Comparison of ENCODE assay signal across 8 mouse cellular contexts in genomic region chr15:89524001-89524571, GRCm38 (mm10). TPM values are rescaled to one million over a fixed set of nuclear protein-coding genes. Genes with fewer than 3 reads are reported as not detected.
DNase-seq lines count a peak whose midpoint lies in the region; ATAC-seq and TF ChIP-seq lines count a peak whose summit lies in the region.

No protein-coding gene starts in this region.

- peaks cover 10% of the 10 kb centered on the region for H3K4me1 ChIP-seq in heart, embryonic 12.5 days (replicated peaks)
- H3K4me1 ChIP-seq in hindbrain, postnatal 0 days (ENCODE audit: insufficient read depth, low read length), result peaks cover 4% of the 10 kb centered on the region; the same call in 1 of the 2 replicates

- intact Hi-C loops in heart, postnatal 10 days (cut with DNase I), result no loop called here

- TF ChIP-seq POLR2A in myocyte (IDR thresholded peaks at IDR 0.05; ENCODE audit: insufficient read length, low read depth), result no peak

- DNase-seq in heart, postnatal 10 days, result no peak
- DNase-seq in cerebellum, postnatal 25 days, result peak; percentile 60 to 62
- DNase-seq in hindbrain, postnatal 0 days (ENCODE audit: low spot score), result peak; percentile 14
- no peak for DNase-seq in adrenal gland, adult 18-20 months (ENCODE audit: low spot score in 2 of 2)
- no peak for DNase-seq in layer of hippocampus, adult 9-10 months (ENCODE audit: low spot score)
- no peak for DNase-seq in urinary bladder, adult 18-20 months (ENCODE audit: low spot score in 2 of 2)

- H3K36me3 ChIP-seq in heart, embryonic 12.5 days, result peaks cover 10% of the 10 kb centered on the region
- no peaks in the 10 kb centered on the region; the same call in 1 of the 2 replicates for H3K36me3 ChIP-seq in hindbrain, postnatal 0 days (ENCODE audit: insufficient read depth, low read length)
- H3K36me3 ChIP-seq in myocyte (ENCODE audit: control insufficient read depth, insufficient read depth), result no peaks in the 10 kb centered on the region

- H3K4me3 ChIP-seq in heart, embryonic 12.5 days, result peak overlapping the region; percentile 65
- H3K4me3 ChIP-seq in hindbrain, postnatal 0 days (ENCODE audit: low read length), result peak overlapping the region; percentile 67
- no peak overlapping the region for H3K4me3 ChIP-seq in myocyte

- H3K9me3 ChIP-seq in heart, embryonic 12.5 days (replicated peaks), result no peaks in the 10 kb centered on the region
- no peaks in the 10 kb centered on the region for H3K9me3 ChIP-seq in hindbrain, postnatal 0 days (ENCODE audit: low read length)

- ATAC-seq in heart, embryonic 12.5 days (ENCODE audit: insufficient number of reproducible peaks, low FRiP score), result no peak
- ATAC-seq in hindbrain, postnatal 0 days, result peak; percentile 21

- no peaks in the 10 kb centered on the region for H3K79me2 ChIP-seq in myocyte (ENCODE audit: control insufficient read depth, insufficient read depth)

- peak overlapping the region; percentile 65 for H3K9ac ChIP-seq in heart, embryonic 12.5 days
- peak overlapping the region; percentile 73 for H3K9ac ChIP-seq in hindbrain, postnatal 0 days (replicated peaks; ENCODE audit: low read length)

- no peak for TF ChIP-seq CTCF in hindbrain, postnatal 0 days (IDR thresholded peaks at IDR 0.05; ENCODE audit: low read depth)

- WGBS in heart, embryonic 12.5 days, result 36% methylated on average over 52 of the region's 52 CpGs
- 16% methylated on average over 39 of the region's 52 CpGs for WGBS in hindbrain, postnatal 0 days

- no peak overlapping the region for H3K27ac ChIP-seq in heart, embryonic 12.5 days (ENCODE audit: poor library complexity, severe bottlenecking)
- no peak overlapping the region for H3K27ac ChIP-seq in hindbrain, postnatal 0 days

- H3ac ChIP-seq in myocyte (ENCODE audit: control insufficient read depth, insufficient read length), result no peak overlapping the region

- peaks cover 48% of the 10 kb centered on the region for H3K27me3 ChIP-seq in heart, embryonic 12.5 days (replicated peaks)
- H3K27me3 ChIP-seq in hindbrain, postnatal 0 days (ENCODE audit: insufficient read depth, low read length), result no peaks in the 10 kb centered on the region
- H3K27me3 ChIP-seq in myocyte (ENCODE audit: control insufficient read depth, insufficient read depth, insufficient read length), result peaks cover 31% of the 10 kb centered on the region

- H3K4me2 ChIP-seq in heart, embryonic 12.5 days, result peak overlapping the region; percentile 92
- H3K4me2 ChIP-seq in hindbrain, postnatal 0 days (ENCODE audit: low read depth, low read length), result peak overlapping the region; percentile 90
- peak overlapping the region; percentile 12 for H3K4me2 ChIP-seq in myocyte (ENCODE audit: low read depth)

TF ChIP-seq in myocyte, 11 proteins besides CTCF, POLR2A, EP300 and RAD21:
- TF ChIP-seq E2F4 (IDR thresholded peaks at IDR 0.05; ENCODE audit: insufficient read depth), result no peak
- no peak for TF ChIP-seq REST (IDR thresholded peaks at IDR 0.05; ENCODE audit: insufficient read depth, insufficient read length)
- no peak for TF ChIP-seq MAX (IDR thresholded peaks at IDR 0.05; ENCODE audit: low read depth)
- no peak for TF ChIP-seq MYOG (IDR thresholded peaks at IDR 0.05; ENCODE audit: control insufficient read depth in 1 of 3, insufficient read depth in 1 of 3, insufficient read length in 2 of 3, low read depth in 2 of 3)
- no peak for TF ChIP-seq CEBPB (IDR thresholded peaks at IDR 0.05; ENCODE audit: insufficient read depth, poor library complexity, severe bottlenecking)
- no peak for TF ChIP-seq USF1 (IDR thresholded peaks at IDR 0.05; ENCODE audit: low read depth)
- no peak for TF ChIP-seq MYOD1 (IDR thresholded peaks at IDR 0.05; ENCODE audit: control insufficient read depth in 1 of 3, insufficient read length in 2 of 3, low read depth in 2 of 3)
- no peak for TF ChIP-seq SRF (IDR thresholded peaks at IDR 0.05; ENCODE audit: control insufficient read depth, insufficient read length, low read depth)

RNA-seq across cellular contexts. Expression of gene Shank3, which starts 24.7 kb away (rescaled TPM):
- 2.9 and 3.0 TPM in 2 replicates for polyA plus RNA-seq in heart, embryonic 12.5 days (2016; fragmentation: Nextera tagmentation; extraction: Ambion mirVana)
- total RNA-seq in heart, postnatal 10 days (2021), result 10 to 100 TPM; 82.6 to 86.1 TPM
- total RNA-seq in hindbrain, postnatal 0 days (2014; rRNA removed), result 43.6 and 61.8 TPM in 2 replicates
- polyA plus RNA-seq in hindbrain, postnatal 0 days (2015; fragmentation: Nextera tagmentation; extraction: Ambion mirVana), result 7.1 and 8.7 TPM in 2 replicates
- polyA plus RNA-seq in myocyte (2012; fragmentation: generic; extraction: Trizol), result 1.4 TPM
- 10 to 100 TPM; 28.8 to 32.5 TPM for total RNA-seq in adrenal gland, adult 18-20 months (2021)

RNA-seq across cellular contexts. Expression of gene Acr, which starts 44.0 kb away (rescaled TPM):
- polyA plus RNA-seq in heart, embryonic 12.5 days (2016; fragmentation: Nextera tagmentation; extraction: Ambion mirVana), result 0.29 and 0.42 TPM in 2 replicates
- total RNA-seq in heart, postnatal 10 days (2021), result 1 to 10 TPM in 1 of 2 experiments, under 1 TPM in 1; 0.55 to 1.5 TPM
- 2.4 and 3.3 TPM in 2 replicates for total RNA-seq in hindbrain, postnatal 0 days (2014; rRNA removed)
- 2.1 TPM in 2 replicates for polyA plus RNA-seq in hindbrain, postnatal 0 days (2015; fragmentation: Nextera tagmentation; extraction: Ambion mirVana)
- polyA plus RNA-seq in myocyte (2012; fragmentation: generic; extraction: Trizol), result not detected
- total RNA-seq in adrenal gland, adult 18-20 months (2021), result not detected

RNA-seq across cellular contexts. Expression of gene Arsa, which starts 46.9 kb away (rescaled TPM):
- polyA plus RNA-seq in heart, embryonic 12.5 days (2016; fragmentation: Nextera tagmentation; extraction: Ambion mirVana), result 14.9 and 15.0 TPM in 2 replicates
- total RNA-seq in heart, postnatal 10 days (2021), result 10 to 100 TPM; 18.1 to 18.4 TPM
- 34.6 and 35.8 TPM in 2 replicates for total RNA-seq in hindbrain, postnatal 0 days (2014; rRNA removed)
- polyA plus RNA-seq in hindbrain, postnatal 0 days (2015; fragmentation: Nextera tagmentation; extraction: Ambion mirVana), result 28.5 and 28.9 TPM in 2 replicates
- 33.2 TPM for polyA plus RNA-seq in myocyte (2012; fragmentation: generic; extraction: Trizol)
- 10 to 100 TPM; 18.2 to 26.5 TPM for total RNA-seq in adrenal gland, adult 18-20 months (2021)

Comparison
In these comparisons a context has a peak if more than half of its experiments do, and no peak if none do; other contexts are left out.
1. H3K4me2 ChIP-seq: peak in every context shown above with its lines; median percentile 92 in heart, embryonic 12.5 days; 90 in hindbrain, postnatal 0 days; 12 in myocyte.
2. DNase-seq: peak in cerebellum, postnatal 25 days (2 of 2) and hindbrain, postnatal 0 days (single experiment); none in heart, postnatal 10 days (0 of 2), adrenal gland, adult 18-20 months (0 of 2), layer of hippocampus, adult 9-10 months (single experiment) and urinary bladder, adult 18-20 months (0 of 2).